Comparison of ENCODE assay signal across 8 mouse cellular contexts in the genomic region with DNA sequence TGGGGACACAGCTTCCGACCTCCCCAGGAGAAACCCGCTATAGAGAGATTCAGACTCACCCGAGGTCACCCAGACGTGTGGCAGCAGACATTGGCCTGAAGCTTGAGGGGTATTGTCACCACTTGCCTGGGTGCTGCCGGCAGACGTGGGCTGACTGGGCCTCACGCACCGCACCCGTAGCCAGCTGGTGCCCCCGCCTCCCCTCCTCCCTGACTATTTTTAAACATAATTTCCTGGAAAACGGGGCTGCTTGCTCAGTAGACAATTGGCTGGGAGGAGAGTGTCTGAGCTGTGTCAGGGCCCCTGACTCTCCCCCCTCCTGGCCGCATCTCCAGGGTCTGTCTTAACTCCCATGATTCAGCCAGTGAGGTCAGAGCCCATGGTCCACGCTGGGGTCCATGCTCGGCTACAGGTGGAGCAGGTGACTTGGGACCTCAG. TPM values are rescaled to one million over a fixed set of nuclear protein-coding genes. Genes with fewer than 3 reads are reported as not detected.
DNase-seq lines count a peak whose midpoint lies in the region; ATAC-seq and TF ChIP-seq lines count a peak whose summit lies in the region.

No protein-coding gene starts in this region.

- 77% methylated on average over 14 of the region's 14 CpGs for WGBS in limb, embryonic 13.5 days
- WGBS in stomach, embryonic 16.5 days, result 35% methylated on average over 14 of the region's 14 CpGs

- H3K9ac ChIP-seq in limb, embryonic 13.5 days, result peak overlapping the region; percentile 31; the same call in 1 of the 2 replicates
- H3K9ac ChIP-seq in stomach, embryonic 16.5 days (ENCODE audit: low read length), result peak overlapping the region; percentile 43; the same call in 1 of the 2 replicates

- peaks cover 33% of the 10 kb centered on the region for H3K4me1 ChIP-seq in cortical plate, adult 2 months (ENCODE audit: control insufficient read depth, insufficient read depth, low read length)
- H3K4me1 ChIP-seq in limb, embryonic 13.5 days, result peaks cover 11% of the 10 kb centered on the region
- peaks cover 35% of the 10 kb centered on the region for H3K4me1 ChIP-seq in stomach, embryonic 16.5 days (ENCODE audit: control insufficient read depth, insufficient read depth, low read length)

- no peak overlapping the region for H3K4me2 ChIP-seq in limb, embryonic 13.5 days (replicated peaks)
- no peak overlapping the region for H3K4me2 ChIP-seq in stomach, embryonic 16.5 days (ENCODE audit: low read depth, low read length)

- peak overlapping the region; percentile 19 for H3K4me3 ChIP-seq in cortical plate, adult 2 months (ENCODE audit: insufficient read depth, low read length)
- no peak overlapping the region for H3K4me3 ChIP-seq in limb, embryonic 13.5 days
- no peak overlapping the region for H3K4me3 ChIP-seq in stomach, embryonic 16.5 days (replicated peaks; ENCODE audit: low read length)

- DNase-seq in layer of hippocampus, adult 18-20 months (ENCODE audit: low spot score in 2 of 2), result peak; percentile 72 to 74
- no peak for DNase-seq in layer of hippocampus, postnatal 36 days
- peak; percentile 75 to 82 for DNase-seq in frontal cortex, postnatal 36 days (ENCODE audit: low spot score in 2 of 2)
- DNase-seq in B cell, adult 2 months, result no peak
- no peak for DNase-seq in cerebellum, postnatal 4 days (ENCODE audit: low spot score in 2 of 2)

- no peaks in the 10 kb centered on the region for H3K9me3 ChIP-seq in limb, embryonic 13.5 days
- no peaks in the 10 kb centered on the region for H3K9me3 ChIP-seq in stomach, embryonic 16.5 days (replicated peaks; ENCODE audit: control insufficient read depth, low read length)

- peak; percentile 10; the same call in 1 of the 2 replicates for TF ChIP-seq POLR2A in cortical plate, adult 2 months (IDR thresholded peaks at IDR 0.05; ENCODE audit: extremely low read depth, insufficient read depth, low read length)

- TF ChIP-seq CTCF in cortical plate, adult 2 months (IDR thresholded peaks at IDR 0.05; ENCODE audit: extremely low read depth, insufficient read depth, low read length), result no peak

- H3K27me3 ChIP-seq in limb, embryonic 13.5 days, result no peaks in the 10 kb centered on the region
- no peaks in the 10 kb centered on the region for H3K27me3 ChIP-seq in stomach, embryonic 16.5 days (ENCODE audit: control insufficient read depth, insufficient read depth, low read length)

- peaks cover 24% of the 10 kb centered on the region for H3K36me3 ChIP-seq in limb, embryonic 13.5 days
- 0 out of 2 replicates have a peak, but pooled peaks cover 11% of the 10 kb centered on the region for H3K36me3 ChIP-seq in stomach, embryonic 16.5 days (ENCODE audit: control insufficient read depth, insufficient read depth, low read length)

- ATAC-seq in limb, embryonic 13.5 days (ENCODE audit: low FRiP score, low read depth), result no peak
- ATAC-seq in stomach, embryonic 16.5 days (ENCODE audit: insufficient read depth, low FRiP score), result no peak

- peak overlapping the region; percentile 31 for H3K27ac ChIP-seq in cortical plate, adult 2 months (ENCODE audit: insufficient read depth, low read length)
- H3K27ac ChIP-seq in limb, embryonic 13.5 days, result no peak overlapping the region
- H3K27ac ChIP-seq in stomach, embryonic 16.5 days (ENCODE audit: low read length), result peak overlapping the region; percentile 55

RNA-seq across cellular contexts. Expression of gene Pip5k1c, which starts 10.0 kb away (rescaled TPM):
- 100 to 1,000 TPM; 303 to 304 TPM for total RNA-seq in layer of hippocampus, adult 18-20 months (2021)
- total RNA-seq in layer of hippocampus, postnatal 36 days (2021), result 100 to 1,000 TPM; 301 to 304 TPM
- polyA plus RNA-seq in cortical plate, adult 2 months (2012; rRNA removed), result 414 and 443 TPM in 2 replicates
- polyA plus RNA-seq in limb, embryonic 13.5 days (2015; fragmentation: Nextera tagmentation; extraction: Ambion mirVana), result 51.5 and 58.5 TPM in 2 replicates
- polyA plus RNA-seq in stomach, embryonic 16.5 days (2015; fragmentation: Nextera tagmentation; extraction: Ambion mirVana), result 40.8 and 41.8 TPM in 2 replicates

RNA-seq across cellular contexts. Expression of gene Tjp3, which starts 11.4 kb away (rescaled TPM):
- 1 to 10 TPM in 1 of 2 experiments, under 1 TPM in 1; 0.62 to 1.7 TPM for total RNA-seq in layer of hippocampus, adult 18-20 months (2021)
- 1 to 10 TPM in 1 of 2 experiments, under 1 TPM in 1; 0.65 to 1.7 TPM for total RNA-seq in layer of hippocampus, postnatal 36 days (2021)
- polyA plus RNA-seq in cortical plate, adult 2 months (2012; rRNA removed), result 0.15 and 0.17 TPM in 2 replicates
- 2.6 and 2.9 TPM in 2 replicates for polyA plus RNA-seq in limb, embryonic 13.5 days (2015; fragmentation: Nextera tagmentation; extraction: Ambion mirVana)
- 29.1 and 35.7 TPM in 2 replicates for polyA plus RNA-seq in stomach, embryonic 16.5 days (2015; fragmentation: Nextera tagmentation; extraction: Ambion mirVana)

RNA-seq across cellular contexts. Expression of gene Cactin, which starts 18.1 kb away (rescaled TPM):
- total RNA-seq in layer of hippocampus, adult 18-20 months (2021), result 10 to 100 TPM; 31.1 to 31.2 TPM
- 10 to 100 TPM; 28.9 to 30.1 TPM for total RNA-seq in layer of hippocampus, postnatal 36 days (2021)
- 32.2 and 33.0 TPM in 2 replicates for polyA plus RNA-seq in cortical plate, adult 2 months (2012; rRNA removed)
- 41.8 and 42.3 TPM in 2 replicates for polyA plus RNA-seq in limb, embryonic 13.5 days (2015; fragmentation: Nextera tagmentation; extraction: Ambion mirVana)
- polyA plus RNA-seq in stomach, embryonic 16.5 days (2015; fragmentation: Nextera tagmentation; extraction: Ambion mirVana), result 22.4 and 26.7 TPM in 2 replicates

RNA-seq across cellular contexts. Expression of gene Tbxa2r, which starts 25.7 kb away (rescaled TPM):
- 1 to 10 TPM in 1 of 2 experiments, under 1 TPM in 1; 0.74 to 1.0 TPM for total RNA-seq in layer of hippocampus, adult 18-20 months (2021)
- 1 to 10 TPM in 1 of 2 experiments, under 1 TPM in 1; 0.91 to 1.1 TPM for total RNA-seq in layer of hippocampus, postnatal 36 days (2021)
- 2.7 and 2.9 TPM in 2 replicates for polyA plus RNA-seq in cortical plate, adult 2 months (2012; rRNA removed)
- 5.2 and 7.8 TPM in 2 replicates for polyA plus RNA-seq in limb, embryonic 13.5 days (2015; fragmentation: Nextera tagmentation; extraction: Ambion mirVana)
- 28.1 and 31.5 TPM in 2 replicates for polyA plus RNA-seq in stomach, embryonic 16.5 days (2015; fragmentation: Nextera tagmentation; extraction: Ambion mirVana)

RNA-seq across cellular contexts. Expression of gene Apba3, which starts 36.0 kb away (rescaled TPM):
- 10 to 100 TPM; 39.3 to 40.9 TPM for total RNA-seq in layer of hippocampus, adult 18-20 months (2021)
- total RNA-seq in layer of hippocampus, postnatal 36 days (2021), result 10 to 100 TPM; 39.3 to 56.0 TPM
- polyA plus RNA-seq in cortical plate, adult 2 months (2012; rRNA removed), result 52.1 and 58.2 TPM in 2 replicates
- polyA plus RNA-seq in limb, embryonic 13.5 days (2015; fragmentation: Nextera tagmentation; extraction: Ambion mirVana), result 63.3 and 63.5 TPM in 2 replicates
- 61.6 and 66.9 TPM in 2 replicates for polyA plus RNA-seq in stomach, embryonic 16.5 days (2015; fragmentation: Nextera tagmentation; extraction: Ambion mirVana)

Comparison
In these comparisons a context has a peak if more than half of its experiments do, and no peak if none do; other contexts are left out.
1. DNase-seq: peak in layer of hippocampus, adult 18-20 months (2 of 2) and frontal cortex, postnatal 36 days (2 of 2); none in layer of hippocampus, postnatal 36 days (0 of 2), B cell, adult 2 months (0 of 2) and cerebellum, postnatal 4 days (0 of 2).